28 mouse cellular contexts compared by ENCODE assay signal in genomic region chr11:77028157-77028556, GRCm38 (mm10). TPM values are rescaled to one million over a fixed set of nuclear protein-coding genes. Genes with fewer than 3 reads are reported as not detected.
"Had no signal": no experiment of that assay in that cellular context is flagged by ENCODE, and none has a peak within 500 bp of the region (broad histone marks: within the 10 kb centered on the region; RNA-seq: fewer than 3 reads in every experiment).

No protein-coding gene starts in this region.

- H3K27me3 ChIP-seq: heart, embryonic 12.5 days; hindbrain, embryonic 13.5 days; hindbrain, embryonic 15.5 days; kidney, embryonic 15.5 days; limb, embryonic 13.5 days; limb, embryonic 15.5 days had no signal

- H3K4me1 ChIP-seq: heart, embryonic 10.5 days; heart, embryonic 12.5 days; hindbrain, embryonic 13.5 days; hindbrain, embryonic 15.5 days; kidney, embryonic 15.5 days; limb, embryonic 13.5 days; limb, embryonic 15.5 days had no signal

- H3K36me3 ChIP-seq: heart, embryonic 10.5 days; heart, embryonic 12.5 days; hindbrain, embryonic 13.5 days; hindbrain, embryonic 15.5 days; kidney, embryonic 15.5 days; limb, embryonic 13.5 days; limb, embryonic 15.5 days had no signal

- H3K27ac ChIP-seq: heart, embryonic 10.5 days; hindbrain, embryonic 13.5 days; hindbrain, embryonic 15.5 days; hindbrain, postnatal 0 days; kidney, embryonic 15.5 days; kidney, postnatal 0 days; limb, embryonic 13.5 days; limb, embryonic 15.5 days had no signal

- H3K4me3 ChIP-seq: heart, embryonic 10.5 days; heart, embryonic 12.5 days; hindbrain, embryonic 13.5 days; hindbrain, embryonic 15.5 days; kidney, embryonic 15.5 days; limb, embryonic 13.5 days; limb, embryonic 15.5 days had no signal

- H3K9ac ChIP-seq: forebrain, postnatal 0 days; heart, embryonic 12.5 days; hindbrain, embryonic 13.5 days; hindbrain, embryonic 15.5 days; kidney, embryonic 15.5 days; limb, embryonic 13.5 days; limb, embryonic 15.5 days had no signal

- ATAC-seq: forebrain, postnatal 0 days; hindbrain, postnatal 0 days; intestine, embryonic 16.5 days had no signal

- DNase-seq: forebrain, postnatal 0 days; gastrocnemius, postnatal 14 days; gastrocnemius, postnatal 36 days; heart, adult 18-20 months; heart, postnatal 10 days; kidney, adult 11 months; kidney, adult 2 months; kidney, adult 9 months; kidney, postnatal 14 days; kidney, postnatal 36 days; layer of hippocampus, adult 9-11 months; layer of hippocampus, postnatal 36 days; left cerebral cortex, postnatal 4 days had no signal

- H3K9me3 ChIP-seq: heart, embryonic 10.5 days; heart, embryonic 12.5 days; hindbrain, embryonic 13.5 days; hindbrain, embryonic 15.5 days; kidney, embryonic 15.5 days; limb, embryonic 13.5 days; limb, embryonic 15.5 days had no signal

- H3K4me2 ChIP-seq: heart, embryonic 12.5 days; hindbrain, embryonic 13.5 days; hindbrain, embryonic 15.5 days; kidney, embryonic 15.5 days; limb, embryonic 13.5 days; limb, embryonic 15.5 days had no signal

RNA-seq across cellular contexts. Expression of gene Slc6a4, which starts 29.8 kb away (rescaled TPM):
- total RNA-seq: hematopoietic stem cell, adult 5-6 weeks; layer of hippocampus, adult 18-20 months; layer of hippocampus, postnatal 36 days; left cerebral cortex, adult 18-20 months; left cerebral cortex, adult 8-10 months; left cerebral cortex, postnatal 25 days had no signal
